Mouse (Mus musculus): ENCODE measurements around the gene Scaf4. TPM values are rescaled to one million over a fixed set of nuclear protein-coding genes. Genes with fewer than 3 reads are reported as not detected.

Gene Scaf4
- polyA plus RNA-seq (2021; fragmentation: Nextera tagmentation), result 3.6 and 9.3 TPM in 2 replicates
- long read RNA-seq, experiment 1, full-length matches to known transcripts, result 3 of 24 reads
- long read RNA-seq, experiment 1, partial matches to known transcripts, result 9 of 24 reads
- long read RNA-seq, experiment 1, other reads (novel, unspliced or antisense), result 12 of 24 reads
- long read RNA-seq, experiment 2, partial matches to known transcripts, result 1 of 8 reads
- long read RNA-seq, experiment 2, other reads (novel, unspliced or antisense), result 7 of 8 reads

DNA sequence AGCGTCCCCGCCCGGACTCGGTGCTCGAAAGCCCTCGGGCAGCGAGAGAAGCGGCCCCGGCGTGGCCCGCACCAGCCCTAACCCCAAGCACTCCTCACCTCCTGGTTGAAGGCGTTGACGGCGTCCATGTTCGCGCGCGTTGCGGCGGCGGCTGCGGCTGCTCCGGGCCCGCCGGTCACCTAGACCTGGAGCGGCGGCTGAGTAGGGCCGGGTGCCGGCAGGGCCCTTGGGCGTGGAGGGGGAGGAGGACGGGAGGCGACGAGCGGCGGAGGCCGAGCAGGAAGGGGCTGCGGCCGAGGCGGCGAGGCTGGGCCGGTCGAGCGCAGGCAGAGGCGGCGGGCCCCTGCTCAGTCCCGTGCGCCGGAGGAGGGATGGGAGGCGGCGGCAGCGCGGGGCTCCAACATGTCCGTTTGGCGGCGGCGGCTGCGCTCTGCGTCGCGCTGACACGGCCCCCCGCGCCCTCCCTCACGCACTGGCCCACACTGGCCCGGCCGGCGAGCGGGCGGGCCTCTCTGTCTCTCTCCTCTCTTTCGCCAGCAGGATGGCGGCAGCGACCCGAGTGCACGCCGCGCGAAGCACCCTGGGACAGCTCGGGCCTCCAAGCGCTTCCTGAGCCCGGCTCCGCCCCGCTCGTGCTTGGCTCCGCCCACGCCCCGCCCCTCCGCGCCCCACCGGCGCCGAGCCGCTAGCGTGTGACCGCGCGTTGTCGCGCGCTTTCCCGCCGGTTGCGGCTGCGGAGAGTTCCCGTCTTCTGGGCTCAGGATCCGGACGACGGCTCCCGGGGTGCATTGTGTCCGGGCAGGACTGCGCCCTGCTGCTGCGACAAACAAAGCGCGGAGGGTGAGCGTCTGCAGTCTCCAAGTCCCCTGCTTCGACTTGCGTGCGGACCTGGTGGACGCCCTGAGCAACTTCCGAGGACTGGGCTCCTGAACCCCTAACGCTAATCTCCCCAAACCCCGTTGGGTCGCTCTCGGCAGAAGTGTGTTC is at the start of gene Scaf4:
Gene Scaf4 (minus strand): TSS at position 599 of the 987 bp plus-strand sequence.

DNA sequence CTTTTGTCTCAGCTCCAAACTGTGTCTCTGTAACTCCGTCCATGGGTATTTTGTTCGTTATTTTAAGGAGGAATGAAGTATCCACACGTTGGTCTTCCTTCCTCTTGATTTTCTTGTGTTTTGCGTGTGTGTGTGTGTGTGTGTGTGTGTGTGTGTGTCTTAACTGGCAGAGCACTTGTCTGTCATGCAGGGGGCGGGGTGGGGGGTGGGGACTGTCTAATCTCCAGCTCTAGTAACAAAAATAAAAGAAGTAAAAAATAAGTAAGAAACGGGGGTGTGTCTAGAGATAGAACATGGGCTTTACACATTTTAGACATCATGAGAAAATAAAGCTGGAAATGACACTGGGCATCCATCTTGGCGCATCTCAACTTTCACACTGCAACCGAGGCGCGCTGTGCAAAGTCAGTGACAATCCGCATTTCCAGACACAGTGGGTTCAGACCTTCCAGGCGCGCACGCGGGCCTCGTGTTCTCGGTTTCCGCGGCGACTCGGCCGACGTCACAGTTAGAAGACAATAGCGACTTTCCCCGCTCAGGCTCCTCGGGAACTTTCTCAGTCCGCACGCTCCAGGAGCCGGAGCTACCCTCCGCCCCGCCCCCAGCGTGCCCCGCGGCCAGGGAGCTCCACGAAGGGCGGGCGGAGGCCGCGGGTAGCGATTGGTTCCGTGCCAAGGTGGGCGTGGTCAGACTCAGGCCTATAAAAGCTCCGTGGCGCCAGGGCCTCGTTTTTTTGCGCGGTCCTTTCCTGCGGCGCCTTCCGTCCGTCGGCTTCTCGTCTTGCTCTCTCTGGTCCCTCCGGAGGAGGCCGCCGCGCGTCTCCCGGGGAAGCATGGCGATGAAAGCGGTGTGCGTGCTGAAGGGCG is 64.0 kb downstream of the Scaf4 start, which contains the start of gene Sod1:
Gene Sod1 (plus strand): TSS at position 729 of the 866 bp plus-strand sequence.

Other genes with a start within 250 kb of the Scaf4 start
- gene Tiam1, start 140.7 kb downstream of the Scaf4 start, polyA plus RNA-seq (2021; fragmentation: Nextera tagmentation), result 7.3 and 8.2 TPM in 2 replicates
- 672 and 1,301 TPM in 2 replicates for gene Sod1, start 63.7 kb downstream of the Scaf4 start, polyA plus RNA-seq (2021; fragmentation: Nextera tagmentation)
- 3.2 and 3.6 TPM in 2 replicates for gene Hunk, start 101.5 kb upstream of the Scaf4 start, polyA plus RNA-seq (2021; fragmentation: Nextera tagmentation)

Data from left cerebral cortex, adult 6 months (tissue).